Mouse (Mus musculus) heart, postnatal 10 days (tissue): ENCODE results near the gene Dmrta2. TPM values are rescaled to one million over a fixed set of nuclear protein-coding genes. Genes with fewer than 3 reads are reported as not detected.

Experiments used
- DNase-seq, 2 experiments: peaks; one replicate each; pipeline ENCODE4 v3.0.0; 2021
- intact Hi-C: fragments of 180-260 bp; cut with DNase I; formaldehyde crosslinking; loops from one replicate; pipeline ENCODE4 v1.15.1; 2025
- total RNA-seq, 2 experiments: library from RNA; stranded (reverse); gene quantifications; 2 replicates each; pipeline ENCODE4 v1.2.3; 2021

Gene Dmrta2
- total RNA-seq, 2 experiments from 2014 or later = 0.27 to 0.31 TPM

- no peak for DNase-seq
- intact Hi-C loops = no loop called here
Measured at GRCm38 (mm10) chr4:110019145-110019544, 41.3 kb downstream of the Dmrta2 start.

- intact Hi-C loops = loop anchor here (1.0 to 10.0 kb wide), 3 partner anchors 261 to 515 kb away; no protein-coding TSS in a partner anchor
- DNase-seq = peak; percentile 75 to 88
Measured at GRCm38 (mm10) chr4:110020255-110020654, 42.4 kb downstream of the Dmrta2 start.

GRCm38 (mm10) chr4:110021956-110022625 is 44.2 kb downstream of the Dmrta2 start:
- intact Hi-C loops = loop anchor here (5.0 to 10.0 kb wide), 2 partner anchors 445 to 517 kb away; no protein-coding TSS in a partner anchor
- peak; percentile 77 to 91 for DNase-seq

- peak; percentile 20 to 57 for DNase-seq
- intact Hi-C loops = loop anchor here (10.0 kb wide), 1 partner anchor 524 kb away; no protein-coding TSS in a partner anchor
Measured at GRCm38 (mm10) chr4:110028461-110029188, 50.8 kb downstream of the Dmrta2 start.

- DNase-seq = no peak
- intact Hi-C loops = loop anchor here (10.0 kb wide), 1 partner anchor 525 kb away; no protein-coding TSS in a partner anchor
Measured at GRCm38 (mm10) chr4:110029446-110029845, 51.6 kb downstream of the Dmrta2 start.
